Mouse (Mus musculus): ENCODE data around the gene Gm20708.
"Not testable (repeated sequence)": the region's sequence is repeated elsewhere in the genome, so short reads cannot be mapped to it uniquely, and the experiment has no call there.

Gm20708 gene

GRCm38 (mm10) chr11:117797511-117798159, 11.8 kb upstream of the Gm20708 start, which contains the start of gene 6030468B19Rik:
Gene 6030468B19Rik, plus strand, starts transcription at chr11:117797660.
- in situ Hi-C loops (cut with MboI; ENCODE audit: low pct_unique_long_range_greater_than_20kb in 1 of 2, low sequenced_read_pairs in 2 of 2, unreplicated experiment in 1 of 2) = loop anchor here in 1 of 2 experiments (25.0 kb wide), 1 partner anchor 410 kb away; no protein-coding TSS in a partner anchor

GRCm38 (mm10) chr11:117798160-117798541, 11.3 kb upstream of the Gm20708 start:
- in situ Hi-C loops (cut with MboI; ENCODE audit: low pct_unique_long_range_greater_than_20kb in 1 of 2, low sequenced_read_pairs in 2 of 2, unreplicated experiment in 1 of 2) = loop anchor here in 1 of 2 experiments (25.0 kb wide), 1 partner anchor 411 kb away; no protein-coding TSS in a partner anchor

GRCm38 (mm10) chr11:117799174-117799573, 10.3 kb upstream of the Gm20708 start:
- in situ Hi-C loops (cut with MboI; ENCODE audit: low pct_unique_long_range_greater_than_20kb in 1 of 2, low sequenced_read_pairs in 2 of 2, unreplicated experiment in 1 of 2) = loop anchor here in 1 of 2 experiments (25.0 kb wide), 1 partner anchor 412 kb away; no protein-coding TSS in a partner anchor

- in situ Hi-C loops (cut with MboI; ENCODE audit: low pct_unique_long_range_greater_than_20kb in 1 of 2, low sequenced_read_pairs in 2 of 2, unreplicated experiment in 1 of 2) = no loop called here
These were observed 9.4 kb upstream of the Gm20708 start for GRCm38 (mm10) chr11:117800038-117800437.

GRCm38 (mm10) chr11:117801650-117802049, 7.8 kb upstream of the Gm20708 start:
- in situ Hi-C loops (cut with MboI; ENCODE audit: low pct_unique_long_range_greater_than_20kb in 1 of 2, low sequenced_read_pairs in 2 of 2, unreplicated experiment in 1 of 2) = no loop called here

DNA sequence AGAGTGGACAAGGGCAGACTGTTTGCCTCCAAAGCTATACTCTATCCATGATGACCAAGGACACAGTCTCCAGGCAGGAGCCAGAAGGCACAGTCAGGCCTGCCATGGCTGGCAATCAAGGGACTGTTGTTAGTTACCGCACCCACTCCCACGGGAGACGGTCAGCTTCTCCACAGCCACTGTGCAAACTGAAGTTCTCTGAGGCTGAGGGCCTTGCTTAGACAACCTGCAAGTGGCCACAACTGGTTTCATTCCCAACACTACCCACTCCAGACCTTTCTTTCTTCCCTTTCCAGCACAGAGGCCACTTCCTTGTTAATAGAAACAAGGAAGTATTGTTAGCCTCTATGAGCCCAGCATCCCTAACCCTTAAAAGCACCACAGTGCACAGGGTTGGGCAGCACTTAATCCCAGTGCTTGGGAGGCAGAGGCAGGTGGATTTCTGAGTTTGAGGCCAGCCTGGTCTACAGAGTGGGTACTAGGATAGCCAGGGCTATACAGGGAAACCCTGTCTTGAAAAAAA, 6.2 kb upstream of the Gm20708 start:
- in situ Hi-C loops (cut with MboI; ENCODE audit: low pct_unique_long_range_greater_than_20kb in 1 of 2, low sequenced_read_pairs in 2 of 2, unreplicated experiment in 1 of 2) = no loop called here

GRCm38 (mm10) chr11:117806781-117807180, 2.7 kb upstream of the Gm20708 start:
- in situ Hi-C loops (cut with MboI; ENCODE audit: low pct_unique_long_range_greater_than_20kb in 1 of 2, low sequenced_read_pairs in 2 of 2, unreplicated experiment in 1 of 2) = no loop called here

- in situ Hi-C loops (cut with MboI; ENCODE audit: low pct_unique_long_range_greater_than_20kb in 1 of 2, low sequenced_read_pairs in 2 of 2, unreplicated experiment in 1 of 2) = no loop called here
These were observed 1.1 kb downstream of the Gm20708 start for GRCm38 (mm10) chr11:117810401-117811046.

DNA sequence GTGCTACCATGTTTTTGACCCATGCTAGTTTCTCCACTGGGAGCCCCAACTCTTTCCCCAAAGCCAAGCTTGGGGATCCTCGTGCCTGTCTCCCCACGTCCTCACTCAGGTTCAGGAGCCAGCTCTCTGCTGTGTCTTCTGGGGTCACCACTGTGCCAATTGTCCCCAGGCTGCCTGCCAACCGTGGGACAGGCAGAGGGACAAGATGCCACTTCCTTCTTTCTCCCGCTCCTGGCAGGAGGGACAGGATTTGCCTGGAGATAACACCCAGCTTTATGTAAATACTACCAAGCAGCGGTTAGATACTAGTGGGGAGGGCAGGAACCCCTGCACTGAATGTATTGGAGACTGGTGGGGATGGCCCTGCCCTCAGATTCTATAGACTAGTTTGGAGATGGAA, 4.4 kb downstream of the Gm20708 start:
- in situ Hi-C loops (cut with MboI; ENCODE audit: low pct_unique_long_range_greater_than_20kb in 1 of 2, low sequenced_read_pairs in 2 of 2, unreplicated experiment in 1 of 2) = no loop called here

DNA sequence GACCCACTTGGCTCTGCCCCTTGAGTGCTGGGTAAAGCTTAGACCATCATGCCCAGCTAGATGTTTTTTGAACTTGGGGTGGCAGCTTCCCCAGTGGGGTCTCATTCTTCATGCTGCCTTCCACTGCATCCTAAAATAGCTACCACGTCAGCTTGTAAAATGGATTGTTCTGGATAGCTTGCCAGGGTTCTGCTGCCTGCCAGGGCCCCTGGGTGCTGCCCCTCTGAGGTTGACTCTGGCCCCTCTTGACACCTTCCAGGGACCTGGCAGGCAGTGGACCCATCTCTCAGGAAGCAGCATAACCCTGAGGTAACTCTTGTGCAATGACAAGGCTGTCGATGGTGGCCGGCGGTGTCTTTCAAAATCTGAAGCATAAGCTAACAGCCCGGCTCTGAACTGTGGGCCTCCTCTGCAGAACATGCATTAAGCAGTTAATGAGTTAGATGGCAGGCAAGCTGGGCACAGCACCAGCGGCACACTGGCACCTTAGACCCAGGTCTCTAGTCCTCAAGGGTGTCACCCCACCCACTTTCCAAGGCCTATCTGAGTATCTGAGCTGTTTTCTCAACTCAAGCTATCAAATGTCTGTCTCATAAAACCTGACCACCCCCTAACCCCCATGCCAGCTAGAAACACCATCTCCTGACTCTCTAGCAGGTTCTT, 5.4 kb downstream of the Gm20708 start:
- in situ Hi-C loops (cut with MboI; ENCODE audit: low pct_unique_long_range_greater_than_20kb in 1 of 2, low sequenced_read_pairs in 2 of 2, unreplicated experiment in 1 of 2) = no loop called here

DNA sequence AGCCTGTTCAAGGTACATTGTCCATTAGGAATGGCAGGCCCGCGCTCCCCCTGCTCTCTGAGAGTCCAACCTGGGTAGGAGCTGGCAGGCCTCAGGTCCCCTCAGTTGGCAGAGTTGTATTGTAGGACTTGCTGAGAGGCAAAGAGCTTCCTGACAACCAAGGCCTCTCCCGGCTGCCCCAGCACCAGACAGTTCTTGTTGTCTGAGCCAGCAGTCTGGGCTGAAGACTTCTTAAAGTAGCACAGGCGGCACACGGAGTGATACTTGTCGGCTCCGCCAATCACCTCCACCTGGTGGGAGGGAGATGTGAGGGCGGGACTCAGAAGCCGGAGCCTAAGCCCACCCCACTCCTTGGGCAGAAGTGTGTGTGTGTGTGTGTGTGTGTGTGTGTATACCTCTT, 6.4 kb downstream of the Gm20708 start:
- in situ Hi-C loops (cut with MboI; ENCODE audit: low pct_unique_long_range_greater_than_20kb in 1 of 2, low sequenced_read_pairs in 2 of 2, unreplicated experiment in 1 of 2) = not testable (repeated sequence)

- in situ Hi-C loops (cut with MboI; ENCODE audit: low pct_unique_long_range_greater_than_20kb in 1 of 2, low sequenced_read_pairs in 2 of 2, unreplicated experiment in 1 of 2) = no loop called here
These were observed 7.0 kb downstream of the Gm20708 start for GRCm38 (mm10) chr11:117816389-117816996.

GRCm38 (mm10) chr11:117819095-117819494, 9.6 kb downstream of the Gm20708 start:
- in situ Hi-C loops (cut with MboI; ENCODE audit: low pct_unique_long_range_greater_than_20kb in 1 of 2, low sequenced_read_pairs in 2 of 2, unreplicated experiment in 1 of 2) = no loop called here

GRCm38 (mm10) chr11:117820173-117820572, 10.7 kb downstream of the Gm20708 start:
- in situ Hi-C loops (cut with MboI; ENCODE audit: low pct_unique_long_range_greater_than_20kb in 1 of 2, low sequenced_read_pairs in 2 of 2, unreplicated experiment in 1 of 2) = no loop called here

DNA sequence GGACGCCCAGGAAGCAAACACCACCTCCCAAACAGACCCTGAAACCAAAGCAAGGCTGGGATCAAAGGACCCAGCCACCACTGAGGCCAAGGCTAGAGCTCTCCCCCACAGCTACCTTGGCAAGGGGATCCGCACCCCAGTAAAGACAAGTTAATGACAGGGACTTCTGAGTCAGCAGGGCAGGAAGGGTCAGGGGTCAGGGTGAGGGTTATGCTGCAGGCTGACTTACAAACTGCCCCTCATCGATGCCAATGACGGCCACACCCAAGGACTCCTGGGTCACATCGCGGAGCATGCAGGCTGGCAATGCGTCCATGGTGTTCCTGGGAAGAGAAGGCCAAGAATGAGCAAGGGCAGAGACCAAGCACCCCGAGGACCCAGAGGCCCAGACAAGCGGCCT, 12.4 kb downstream of the Gm20708 start:
- in situ Hi-C loops (cut with MboI; ENCODE audit: low pct_unique_long_range_greater_than_20kb in 1 of 2, low sequenced_read_pairs in 2 of 2, unreplicated experiment in 1 of 2) = no loop called here

DNA sequence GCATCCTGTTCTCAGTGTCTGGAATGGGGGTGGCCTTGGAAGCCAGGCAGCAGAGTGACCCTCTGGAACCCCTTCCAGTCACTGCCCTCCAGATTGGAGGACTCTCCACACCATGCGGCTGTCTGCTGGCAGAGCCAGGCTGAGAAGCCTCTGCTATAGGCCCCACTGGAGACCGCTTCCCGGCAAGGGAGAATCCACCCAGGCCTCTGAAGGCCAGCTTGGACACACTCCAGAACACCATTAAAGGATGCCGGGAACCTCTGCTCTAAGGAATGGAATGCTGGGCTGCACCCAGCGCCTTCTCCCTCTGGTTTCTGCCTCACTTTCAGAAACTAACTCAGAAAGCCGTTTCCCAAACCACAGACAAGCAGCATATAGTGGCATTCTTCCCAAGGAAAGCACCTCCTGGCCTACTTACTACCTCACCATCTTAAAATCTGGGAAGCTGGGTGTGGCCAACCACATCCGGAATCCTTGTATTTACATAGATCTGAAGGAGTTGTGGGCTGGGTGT, 13.3 kb downstream of the Gm20708 start:
- in situ Hi-C loops (cut with MboI; ENCODE audit: low pct_unique_long_range_greater_than_20kb in 1 of 2, low sequenced_read_pairs in 2 of 2, unreplicated experiment in 1 of 2) = no loop called here

GRCm38 (mm10) chr11:117823411-117823810, 13.9 kb downstream of the Gm20708 start:
- in situ Hi-C loops (cut with MboI; ENCODE audit: low pct_unique_long_range_greater_than_20kb in 1 of 2, low sequenced_read_pairs in 2 of 2, unreplicated experiment in 1 of 2) = no loop called here

GRCm38 (mm10) chr11:117824060-117824969, 14.8 kb downstream of the Gm20708 start:
- in situ Hi-C loops (cut with MboI; ENCODE audit: low pct_unique_long_range_greater_than_20kb in 1 of 2, low sequenced_read_pairs in 2 of 2, unreplicated experiment in 1 of 2) = no loop called here

Data from mouse embryonic stem cell (cell line).